ENCODE assay signal across 29 mouse cellular contexts in genomic region chr1:170774431-170774830, GRCm38 (mm10).
A peak's percentile ranks its signal among the peaks of the same experiment; 100 is the strongest.
DNase-seq lines count a peak whose midpoint lies in the region; ATAC-seq and TF ChIP-seq lines count a peak whose summit lies in the region.
"Had no signal": no experiment of that assay in that cellular context is flagged by ENCODE, and none has a peak within 500 bp of the region (broad histone marks: within the 10 kb centered on the region; RNA-seq: fewer than 3 reads in every experiment).

No protein-coding gene starts in this region.

- TF ChIP-seq CTCF in kidney, adult 2 months (conservative IDR thresholded peaks at IDR 0.05; ENCODE audit: insufficient read depth, insufficient read length, low read depth, low read length) = no peak

- H3K27ac ChIP-seq in kidney, adult 2 months (ENCODE audit: insufficient read depth, low read depth, low read length) = peak overlapping the region; percentile 74
- no peak overlapping the region for H3K27ac ChIP-seq in kidney, embryonic 15.5 days
- no peak overlapping the region for H3K27ac ChIP-seq in kidney, embryonic 16.5 days (ENCODE audit: low read length)
- H3K27ac ChIP-seq: embryonic facial prominence, embryonic 12.5 days; embryonic facial prominence, embryonic 15.5 days; gastrocnemius, adult 2 months; heart, embryonic 15.5 days; hindbrain, embryonic 14.5 days; hindbrain, postnatal 0 days had no signal

- no peaks in the 10 kb centered on the region for H3K27me3 ChIP-seq in kidney, adult 2 months (replicated peaks; ENCODE audit: control insufficient read depth, insufficient read depth, low read length)
- no peaks in the 10 kb centered on the region for H3K27me3 ChIP-seq in kidney, embryonic 15.5 days
- no peaks in the 10 kb centered on the region for H3K27me3 ChIP-seq in kidney, embryonic 16.5 days (ENCODE audit: insufficient read depth, low read length)
- H3K27me3 ChIP-seq: CH12.LX; embryonic facial prominence, embryonic 12.5 days; embryonic facial prominence, embryonic 15.5 days; heart, embryonic 12.5 days; heart, embryonic 15.5 days; Patski had no signal

- H3K4me1 ChIP-seq in kidney, adult 2 months (ENCODE audit: control insufficient read depth, insufficient read depth, low read length) = peaks cover 7% of the 10 kb centered on the region; the same call in 1 of the 2 replicates
- H3K4me1 ChIP-seq in kidney, embryonic 15.5 days = no peaks in the 10 kb centered on the region
- no peaks in the 10 kb centered on the region for H3K4me1 ChIP-seq in kidney, embryonic 16.5 days (ENCODE audit: insufficient read depth, low read length)
- H3K4me1 ChIP-seq: embryonic facial prominence, embryonic 12.5 days; embryonic facial prominence, embryonic 15.5 days had no signal

- peaks cover 5% of the 10 kb centered on the region; the same call in 1 of the 2 replicates for H3K36me3 ChIP-seq in kidney, adult 2 months (ENCODE audit: control insufficient read depth, insufficient read depth, low read length)
- 0 out of 2 replicates have a peak, but pooled peaks cover 5% of the 10 kb centered on the region for H3K36me3 ChIP-seq in kidney, embryonic 15.5 days
- H3K36me3 ChIP-seq in kidney, embryonic 16.5 days (ENCODE audit: insufficient read depth, low read length) = no peaks in the 10 kb centered on the region
- H3K36me3 ChIP-seq: embryonic facial prominence, embryonic 12.5 days; embryonic facial prominence, embryonic 15.5 days; heart, embryonic 15.5 days had no signal

- DNase-seq in heart, adult 11 months = peak; percentile 77
- DNase-seq in heart, postnatal 4 days = no peak
- peak; percentile 67 for DNase-seq in kidney, adult 2 months
- peak; percentile 14 to 35 for DNase-seq in kidney, postnatal 36 days
- DNase-seq: adrenal gland, postnatal 10 days; adrenal gland, postnatal 36 days; B cell, adult 2 months; cerebellum, adult 11 months; cerebellum, adult 2 months; cerebellum, adult 9-11 months; cerebellum, postnatal 25 days; forebrain, postnatal 0 days; gastrocnemius, adult 2 months; gastrocnemius, postnatal 14 days; heart, adult 18-20 months; heart, postnatal 10 days; heart, postnatal 36 days had no signal

- no peak overlapping the region for H3K4me3 ChIP-seq in kidney, adult 2 months (ENCODE audit: insufficient read depth, low read depth, low read length)
- H3K4me3 ChIP-seq in kidney, embryonic 15.5 days (replicated peaks) = no peak overlapping the region
- H3K4me3 ChIP-seq in kidney, embryonic 16.5 days (ENCODE audit: low read length) = no peak overlapping the region
- H3K4me3 ChIP-seq: embryonic facial prominence, embryonic 12.5 days; embryonic facial prominence, embryonic 15.5 days; gastrocnemius, adult 2 months; heart, embryonic 12.5 days; heart, embryonic 15.5 days had no signal

- ATAC-seq in kidney, embryonic 15.5 days (replicated peaks; ENCODE audit: low FRiP score) = no peak
- ATAC-seq in kidney, embryonic 16.5 days (ENCODE audit: low FRiP score, low TSS enrichment) = no peak
- ATAC-seq: forebrain, embryonic 14.5 days; forebrain, postnatal 0 days; hindbrain, postnatal 0 days; Patski had no signal

- H3K4me2 ChIP-seq in kidney, embryonic 15.5 days = no peak overlapping the region
- no peak overlapping the region for H3K4me2 ChIP-seq in kidney, embryonic 16.5 days (replicated peaks; ENCODE audit: low read depth, low read length)
- H3K4me2 ChIP-seq: embryonic facial prominence, embryonic 12.5 days; embryonic facial prominence, embryonic 15.5 days; heart, embryonic 12.5 days; heart, embryonic 15.5 days; hindbrain, embryonic 14.5 days had no signal

- H3K9me3 ChIP-seq in kidney, embryonic 15.5 days (replicated peaks) = no peaks in the 10 kb centered on the region
- H3K9me3 ChIP-seq in kidney, embryonic 16.5 days (ENCODE audit: low read length) = no peaks in the 10 kb centered on the region
- H3K9me3 ChIP-seq: embryonic facial prominence, embryonic 12.5 days; embryonic facial prominence, embryonic 15.5 days; G1E; heart, embryonic 12.5 days; heart, embryonic 15.5 days had no signal

- no peak for TF ChIP-seq POLR2A in kidney, adult 2 months (IDR thresholded peaks at IDR 0.05; ENCODE audit: low read depth, low read length)

- no peak overlapping the region for H3K9ac ChIP-seq in kidney, embryonic 15.5 days
- no peak overlapping the region for H3K9ac ChIP-seq in kidney, embryonic 16.5 days (replicated peaks; ENCODE audit: low read length)
- H3K9ac ChIP-seq: embryonic facial prominence, embryonic 12.5 days; embryonic facial prominence, embryonic 15.5 days; forebrain, postnatal 0 days; heart, embryonic 12.5 days; heart, embryonic 15.5 days; hindbrain, embryonic 14.5 days had no signal

- 50% methylated on average over 1 of the region's 1 CpGs for WGBS in kidney, adult 2 months
- 43% methylated on average over 1 of the region's 1 CpGs for WGBS in kidney, embryonic 15.5 days
- 63% methylated on average over 1 of the region's 1 CpGs for WGBS in kidney, embryonic 16.5 days
